Mouse (Mus musculus) midbrain, embryonic 10.5 days (tissue): ENCODE data around the gene Hspb8. TPM values are rescaled to one million over a fixed set of nuclear protein-coding genes. Genes with fewer than 3 reads are reported as not detected.
"Not testable (repeated sequence)": the region's sequence is repeated elsewhere in the genome, so short reads cannot be mapped to it uniquely, and the experiment has no call there.

Source experiments
- DNase-seq: peaks from one replicate; pipeline ENCODE4 v3.0.0-alpha.2; 2017; ENCODE audit warnings: low spot score
- H3K27ac ChIP-seq: fragments of 300-500 bp; sonication (generic); replicated peaks from 2 replicates; pipeline ENCODE4 v1.5.1; 2016; ENCODE audit warnings: mild to moderate bottlenecking
- H3K27me3 ChIP-seq: fragments of 300-500 bp; sonication (generic); 2 replicates; pipeline ENCODE4 v1.6.1; 2016; ENCODE audit warnings: low read depth, mild to moderate bottlenecking; ENCODE audit not compliant: poor library complexity, severe bottlenecking
- H3K36me3 ChIP-seq: fragments of 300-500 bp; sonication (generic); 2 replicates; pipeline ENCODE4 v1.6.1; 2016; ENCODE audit warnings: mild to moderate bottlenecking, moderate library complexity
- H3K4me1 ChIP-seq: fragments of 300-500 bp; sonication (generic); 2 replicates; pipeline ENCODE4 v1.6.1; 2016
- H3K4me3 ChIP-seq: fragments of 300-500 bp; sonication (generic); 2 replicates; pipeline ENCODE4 v1.5.1; 2016; ENCODE audit warnings: mild to moderate bottlenecking, moderate library complexity
- H3K9me3 ChIP-seq: fragments of 300-500 bp; sonication (generic); replicated peaks from 2 replicates; pipeline ENCODE4 v1.6.1; 2016; ENCODE audit warnings: mild to moderate bottlenecking
- WGBS: fragments of 180-500 bp; shearing (Covaris S2); methylation state at CpG from one replicate; pipeline ENCODE4 v1.1.7; 2016; 5-methylcytosine and 5-hydroxymethylcytosine counted together
- polyA plus RNA-seq: library from polyadenylated mRNA; unstranded; fragments of >200 nt; fragmentation: Nextera tagmentation; extraction: Ambion mirVana; gene quantifications from 2 replicates; pipeline ENCODE4 v1.2.1, GENCODE M21; 2016

Hspb8 gene
- polyA plus RNA-seq, 1 experiment from 2014 or later, result 6.9 TPM

DNA sequence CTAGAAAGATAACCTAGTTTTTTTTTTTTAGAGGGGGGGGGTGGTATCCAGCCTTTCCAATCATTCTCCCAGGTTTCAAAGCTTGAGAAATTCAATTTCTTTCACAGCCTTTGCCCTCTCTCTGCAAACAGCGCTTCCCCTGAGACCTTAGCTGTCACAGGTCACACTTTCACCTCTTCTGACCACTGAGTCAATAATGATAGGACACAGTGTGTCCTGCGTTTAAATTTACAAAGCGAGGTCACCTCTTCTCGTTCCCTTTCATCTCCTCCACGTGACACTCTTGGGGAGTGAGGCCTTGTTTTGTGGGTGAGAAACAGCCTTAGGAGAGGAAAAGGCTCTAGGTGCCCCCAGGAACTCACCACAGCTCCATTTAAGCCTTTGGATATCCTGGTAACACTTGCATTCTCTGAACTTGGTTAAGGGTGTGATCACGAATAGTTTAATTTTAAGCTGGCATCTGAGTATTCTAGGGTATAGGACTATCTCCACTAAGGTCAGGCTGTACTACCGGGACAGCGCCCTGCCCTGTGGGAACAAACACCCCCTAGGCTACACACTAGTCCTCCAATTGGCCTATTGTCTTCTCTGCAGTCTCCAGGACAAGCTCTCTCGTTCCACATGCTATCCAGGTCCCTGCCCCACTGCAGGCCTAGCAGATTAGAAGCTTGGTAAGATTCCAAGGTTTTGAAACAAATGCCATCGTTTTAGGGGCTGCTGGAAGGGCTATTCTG lies 23.1 kb upstream of the Hspb8 start:
- H3K27ac ChIP-seq, result no peak overlapping the region
- H3K27me3 ChIP-seq, result peaks cover 52% of the 10 kb centered on the region
- H3K4me3 ChIP-seq, result no peak overlapping the region
- WGBS, result 62% methylated on average over 10 of the region's 10 CpGs
- H3K9me3 ChIP-seq, result no peaks in the 10 kb centered on the region
- peaks cover 27% of the 10 kb centered on the region for H3K4me1 ChIP-seq
- peaks cover 61% of the 10 kb centered on the region for H3K36me3 ChIP-seq
- DNase-seq, result no peak

DNA sequence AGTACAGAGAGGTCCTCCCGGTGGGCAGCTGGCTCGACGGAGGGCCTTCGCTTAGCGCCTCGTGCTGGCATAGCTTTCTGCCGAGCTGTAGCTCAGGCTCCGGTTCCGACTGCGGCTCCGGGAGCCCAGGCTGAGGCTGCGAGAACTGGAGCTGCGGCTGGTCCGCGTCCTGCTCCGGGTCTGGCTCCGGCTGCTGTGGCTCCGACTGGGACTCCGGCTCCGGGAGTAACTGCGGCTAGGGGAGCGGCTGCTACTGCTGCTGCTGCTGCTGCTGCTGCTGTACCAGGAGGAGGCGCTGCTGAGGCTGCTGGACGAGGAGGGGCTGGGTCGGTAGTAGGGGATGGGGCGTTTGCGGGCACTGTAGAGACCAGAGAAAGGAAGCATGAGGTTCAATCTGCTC lies 21.9 kb upstream of the Hspb8 start:
- no peak overlapping the region for H3K4me3 ChIP-seq
- peak; percentile 40 for DNase-seq
- no peak overlapping the region for H3K27ac ChIP-seq
- peaks cover 56% of the 10 kb centered on the region for H3K36me3 ChIP-seq
- H3K4me1 ChIP-seq, result peaks cover 26% of the 10 kb centered on the region
- peaks cover 40% of the 10 kb centered on the region for H3K27me3 ChIP-seq
- 62% methylated on average over 27 of the region's 27 CpGs for WGBS
- no peaks in the 10 kb centered on the region for H3K9me3 ChIP-seq

DNA sequence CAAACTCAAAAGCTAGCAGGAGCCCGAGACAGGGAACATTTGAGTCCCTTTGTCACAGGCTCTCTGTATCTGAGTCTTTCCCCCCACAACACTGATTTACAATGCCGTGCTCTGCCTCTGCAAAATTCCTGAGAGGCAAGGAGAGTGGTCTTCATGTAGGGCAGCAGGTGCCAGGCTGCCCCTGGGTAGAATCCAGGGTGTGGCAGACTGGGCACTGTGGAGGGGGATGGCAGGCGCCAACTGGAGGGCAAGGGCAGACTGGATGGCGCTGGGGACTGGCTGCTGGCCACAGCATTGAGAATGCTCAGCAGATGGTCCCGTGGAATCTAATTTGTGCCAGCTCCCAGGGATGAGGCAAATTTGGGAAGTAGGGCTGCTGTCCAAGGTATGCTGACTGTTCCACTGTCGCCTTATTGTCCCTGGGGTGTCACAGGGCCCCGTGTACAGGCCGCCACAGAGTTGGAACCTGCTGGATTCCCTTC lies 20.8 kb upstream of the Hspb8 start:
- H3K36me3 ChIP-seq, result peaks cover 51% of the 10 kb centered on the region
- WGBS, result 78% methylated on average over 8 of the region's 8 CpGs
- no peak overlapping the region for H3K4me3 ChIP-seq
- no peaks in the 10 kb centered on the region for H3K9me3 ChIP-seq
- H3K27me3 ChIP-seq, result peaks cover 33% of the 10 kb centered on the region
- H3K4me1 ChIP-seq, result peaks cover 18% of the 10 kb centered on the region
- DNase-seq, result no peak
- peak overlapping the region; percentile 20; the same call in 1 of the 2 replicates for H3K27ac ChIP-seq

DNA sequence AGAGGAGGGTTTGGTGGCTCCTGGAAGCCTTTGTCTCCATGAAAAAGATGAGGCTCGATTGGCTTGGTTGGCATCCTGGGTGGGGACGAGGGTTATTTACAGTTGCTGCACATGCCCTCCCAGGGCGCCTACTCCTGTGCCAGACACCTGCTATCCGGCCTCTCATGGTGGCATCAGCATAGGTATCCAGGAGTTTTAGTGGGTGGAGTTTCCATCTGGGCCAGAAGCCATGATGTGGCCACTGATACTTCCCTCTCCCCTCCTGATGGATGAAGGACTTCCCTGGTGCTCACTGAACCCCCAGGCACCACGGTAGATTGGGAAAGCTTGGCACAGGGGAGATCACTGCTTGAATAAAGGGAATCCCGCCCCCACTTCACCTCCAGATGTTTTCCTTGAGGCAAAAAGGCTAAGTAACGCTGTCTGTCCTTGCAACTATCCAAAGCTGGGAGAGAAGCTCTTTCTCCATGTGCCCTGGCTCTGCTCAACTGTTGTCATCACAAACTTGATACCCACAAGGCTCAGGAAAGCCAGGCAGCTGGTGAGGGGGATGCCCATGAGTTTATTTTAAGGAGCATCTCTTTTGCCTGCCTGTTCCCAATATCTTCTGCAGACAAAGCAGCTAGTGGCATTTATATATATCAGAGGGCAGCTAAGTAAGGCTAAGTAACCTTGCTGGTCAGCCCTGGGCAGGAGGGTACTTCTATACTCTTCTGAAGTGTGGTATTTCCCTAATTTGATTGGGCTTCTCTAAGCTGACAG lies 20.2 kb upstream of the Hspb8 start:
- WGBS, result 85% methylated on average over 7 of the region's 7 CpGs
- Histone ChIP-seq H3K27ac (no peak overlapping the region), H3K36me3 (peaks cover 51% of the 10 kb centered on the region), H3K4me3 (no peak overlapping the region), H3K27me3 (peaks cover 28% of the 10 kb centered on the region), H3K9me3 (no peaks in the 10 kb centered on the region), H3K4me1 (peaks cover 18% of the 10 kb centered on the region)
- DNase-seq, result no peak

DNA sequence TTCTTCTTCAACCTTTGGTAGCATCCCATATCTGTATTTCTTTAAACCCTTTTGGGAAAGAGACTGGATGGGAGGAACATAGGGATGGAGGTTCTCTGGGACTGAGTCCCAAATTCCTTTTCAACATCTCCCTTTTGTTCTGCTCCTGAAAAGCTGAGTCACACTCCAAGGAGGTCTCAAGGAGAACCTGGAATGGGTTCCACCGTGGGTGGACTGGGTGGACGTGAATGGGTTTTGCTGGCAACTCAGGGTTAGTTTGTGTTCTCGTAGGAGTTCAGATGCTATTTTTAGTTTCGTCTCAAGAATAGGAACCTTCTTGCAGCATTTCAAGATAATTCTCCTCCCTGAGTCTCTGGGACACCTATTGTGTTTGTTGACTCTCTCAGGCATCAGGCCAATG lies 17.6 kb upstream of the Hspb8 start:
- H3K4me3 ChIP-seq, result no peak overlapping the region
- peaks cover 5% of the 10 kb centered on the region for H3K27me3 ChIP-seq
- 76% methylated on average over 4 of the region's 4 CpGs for WGBS
- no peak for DNase-seq
- H3K4me1 ChIP-seq, result peaks cover 15% of the 10 kb centered on the region
- H3K9me3 ChIP-seq, result no peaks in the 10 kb centered on the region
- peaks cover 35% of the 10 kb centered on the region for H3K36me3 ChIP-seq
- H3K27ac ChIP-seq, result no peak overlapping the region

DNA sequence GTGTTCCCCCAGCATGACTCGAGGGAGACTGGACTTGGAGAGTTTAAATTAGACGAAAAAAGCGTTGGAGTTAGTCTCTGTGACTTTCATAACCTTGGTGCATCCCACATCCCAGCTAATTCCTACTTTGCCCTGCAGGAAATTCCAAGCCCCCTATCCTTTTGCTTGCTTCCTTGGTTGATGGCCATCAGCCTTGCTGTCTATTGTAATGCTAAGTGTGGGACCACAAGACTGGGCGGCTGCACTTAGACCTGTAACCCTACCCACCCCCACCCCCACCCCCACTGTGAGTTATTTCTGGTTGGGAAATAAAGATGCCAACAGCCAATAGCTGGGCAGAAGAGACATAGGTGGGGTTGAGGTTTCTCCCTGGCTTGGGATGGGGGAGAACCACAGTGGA lies 15.7 kb upstream of the Hspb8 start:
- no peak for DNase-seq
- peaks cover 18% of the 10 kb centered on the region for H3K36me3 ChIP-seq
- no peaks in the 10 kb centered on the region for H3K27me3 ChIP-seq
- H3K4me3 ChIP-seq, result no peak overlapping the region
- WGBS, result 33% methylated on average over 4 of the region's 4 CpGs
- H3K27ac ChIP-seq, result peak overlapping the region; percentile 28; the same call in 1 of the 2 replicates
- no peaks in the 10 kb centered on the region for H3K9me3 ChIP-seq
- peaks cover 19% of the 10 kb centered on the region for H3K4me1 ChIP-seq

DNA sequence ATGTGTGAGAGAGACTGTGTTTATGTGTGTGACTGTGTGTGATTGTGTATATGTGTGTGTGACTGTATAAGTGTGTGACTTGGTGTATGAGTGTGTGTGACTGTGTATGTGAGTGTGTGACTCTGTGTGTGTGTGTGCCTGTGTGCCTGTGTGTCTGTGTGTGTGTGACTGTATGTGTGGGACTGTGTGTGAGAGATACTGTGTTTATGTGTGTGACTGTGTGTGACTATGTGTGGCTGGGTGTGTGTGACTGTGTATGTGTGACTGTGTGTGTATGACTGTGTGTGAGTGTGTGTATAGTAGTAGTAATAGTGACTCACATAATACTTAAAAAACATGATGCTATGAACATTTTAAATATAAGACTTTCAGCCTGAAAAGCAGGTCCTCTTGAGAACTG lies 13.5 kb upstream of the Hspb8 start:
- no peak for DNase-seq
- no peak overlapping the region for H3K27ac ChIP-seq
- H3K9me3 ChIP-seq, result no peaks in the 10 kb centered on the region
- peaks cover 23% of the 10 kb centered on the region for H3K4me1 ChIP-seq
- H3K36me3 ChIP-seq, result no peaks in the 10 kb centered on the region
- no peak overlapping the region for H3K4me3 ChIP-seq
- no peaks in the 10 kb centered on the region for H3K27me3 ChIP-seq

DNA sequence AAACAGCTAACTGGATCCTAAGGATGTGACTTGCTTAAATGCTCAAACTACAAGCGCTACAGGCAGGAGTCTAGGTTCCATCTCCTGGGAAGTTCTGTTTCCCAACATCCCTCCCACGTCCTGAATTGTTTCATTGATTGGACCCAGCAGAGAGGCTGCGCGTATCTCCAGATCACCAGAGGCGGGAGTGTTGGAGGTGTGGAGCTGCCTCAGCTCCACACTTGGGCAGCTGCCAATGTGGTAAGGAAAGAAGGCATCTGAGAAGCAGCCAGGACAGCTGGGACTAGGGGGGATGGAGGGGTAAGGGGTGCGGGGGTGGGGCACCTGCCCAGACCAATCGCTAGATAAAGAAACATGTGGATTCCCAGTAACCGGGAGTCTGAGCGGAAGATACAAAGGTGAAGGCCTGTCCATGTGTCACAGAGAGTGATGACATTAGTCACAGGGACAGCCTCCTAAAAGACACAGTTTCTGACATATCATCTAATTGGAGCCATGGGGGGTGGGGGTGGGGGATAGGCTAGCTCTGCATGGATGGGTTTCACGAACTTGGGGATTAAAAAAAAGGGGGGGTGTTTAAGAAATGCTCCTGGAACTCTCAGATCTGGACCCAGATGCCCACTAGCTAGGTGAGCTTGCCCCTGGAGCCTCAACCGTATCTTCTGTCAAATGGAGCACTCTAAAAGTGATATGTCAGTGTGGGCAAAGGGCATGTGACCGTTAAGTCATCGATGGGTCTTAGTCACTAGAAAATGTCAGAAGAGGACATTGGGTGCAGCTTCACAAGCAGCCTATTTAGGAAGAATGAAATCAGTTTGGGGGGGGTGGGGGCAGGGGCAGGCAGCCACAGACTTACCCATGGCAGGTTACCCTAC lies 12.5 kb upstream of the Hspb8 start:
- 80% methylated on average over 13 of the region's 13 CpGs for WGBS
- DNase-seq, result no peak
- H3K27ac ChIP-seq, result no peak overlapping the region

DNA sequence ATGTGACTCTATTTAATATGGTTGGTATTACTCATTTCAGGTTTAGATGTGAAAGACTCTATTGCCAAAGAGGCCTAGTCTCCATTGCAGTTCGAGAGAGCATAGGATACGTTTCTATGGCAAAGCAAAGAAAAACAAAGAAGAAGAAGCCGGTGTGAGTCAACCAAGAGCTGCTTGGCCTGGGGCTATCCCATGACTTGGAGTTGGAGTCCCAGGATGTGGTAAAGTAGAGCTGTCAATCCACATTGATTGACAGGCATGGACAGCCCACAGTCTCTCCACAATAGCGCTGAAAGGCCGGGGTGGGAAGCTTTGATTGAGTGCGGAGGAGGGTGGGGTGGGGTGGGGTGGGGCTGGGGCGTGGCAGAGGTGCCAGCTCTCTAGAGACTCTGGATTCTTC lies 10.2 kb upstream of the Hspb8 start:
- H3K36me3 ChIP-seq, result no peaks in the 10 kb centered on the region
- H3K9me3 ChIP-seq, result no peaks in the 10 kb centered on the region
- no peak overlapping the region for H3K27ac ChIP-seq
- 56% methylated on average over 7 of the region's 7 CpGs for WGBS
- no peak overlapping the region for H3K4me3 ChIP-seq
- no peaks in the 10 kb centered on the region for H3K27me3 ChIP-seq
- peaks cover 15% of the 10 kb centered on the region for H3K4me1 ChIP-seq
- no peak for DNase-seq

More for the DNA sequence above, 12.5 kb upstream of the Hspb8 start:
- Histone ChIP-seq H3K27me3 (no peaks in the 10 kb centered on the region), H3K4me3 (no peak overlapping the region), H3K9me3 (no peaks in the 10 kb centered on the region), H3K4me1 (peaks cover 23% of the 10 kb centered on the region), H3K36me3 (no peaks in the 10 kb centered on the region)

DNA sequence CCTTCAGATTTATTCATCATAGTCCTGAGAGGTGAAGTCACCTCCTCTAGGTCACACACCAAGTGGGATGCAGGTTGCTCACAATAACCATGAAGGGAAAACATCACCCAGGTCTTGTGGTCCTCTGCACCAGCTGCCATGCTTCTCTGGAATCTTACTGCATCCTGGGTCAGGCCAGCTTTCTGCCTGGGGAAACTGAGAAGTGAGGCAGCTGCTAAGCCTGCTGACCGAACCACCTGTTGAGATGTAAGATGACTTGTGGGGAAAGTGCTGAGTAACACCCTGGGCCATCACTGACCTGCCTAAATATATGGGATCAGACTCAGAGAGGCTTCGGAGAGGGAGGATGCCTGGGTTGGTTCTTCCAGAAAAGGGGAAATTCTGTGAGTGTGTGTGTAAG lies 4.0 kb upstream of the Hspb8 start:
- no peak for DNase-seq
- no peaks in the 10 kb centered on the region for H3K36me3 ChIP-seq
- 85% methylated on average over 2 of the region's 2 CpGs for WGBS
- no peaks in the 10 kb centered on the region for H3K9me3 ChIP-seq
- peaks cover 20% of the 10 kb centered on the region for H3K27me3 ChIP-seq
- no peak overlapping the region for H3K4me3 ChIP-seq
- H3K27ac ChIP-seq, result no peak overlapping the region
- peaks cover 16% of the 10 kb centered on the region for H3K4me1 ChIP-seq

DNA sequence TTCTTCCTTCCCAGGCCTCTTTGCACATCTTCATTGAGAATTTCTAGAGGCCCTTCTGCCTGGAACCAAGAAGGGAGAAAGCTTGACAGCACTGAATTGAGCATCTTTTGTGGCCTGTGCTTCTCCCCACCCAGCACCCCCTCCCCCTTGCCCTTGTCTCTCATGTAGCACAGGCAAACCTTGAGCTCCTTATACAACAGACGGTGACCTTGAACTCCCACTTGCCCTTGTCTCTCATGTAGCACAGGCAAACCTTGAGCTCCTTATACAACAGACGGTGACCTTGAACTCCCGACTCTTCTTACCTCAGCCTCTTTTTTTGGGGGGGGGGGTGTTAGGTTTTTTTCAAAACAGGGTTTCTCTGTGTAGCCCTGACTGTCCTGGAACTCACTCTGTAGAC lies 3.0 kb upstream of the Hspb8 start:
- not testable (repeated sequence) for DNase-seq, H3K9me3 ChIP-seq, H3K36me3 ChIP-seq, H3K4me3 ChIP-seq, H3K27ac ChIP-seq
- peaks cover 23% of the 10 kb centered on the region for H3K4me1 ChIP-seq
- 100% methylated on average over 3 of the region's 3 CpGs for WGBS
- peaks cover 24% of the 10 kb centered on the region for H3K27me3 ChIP-seq

DNA sequence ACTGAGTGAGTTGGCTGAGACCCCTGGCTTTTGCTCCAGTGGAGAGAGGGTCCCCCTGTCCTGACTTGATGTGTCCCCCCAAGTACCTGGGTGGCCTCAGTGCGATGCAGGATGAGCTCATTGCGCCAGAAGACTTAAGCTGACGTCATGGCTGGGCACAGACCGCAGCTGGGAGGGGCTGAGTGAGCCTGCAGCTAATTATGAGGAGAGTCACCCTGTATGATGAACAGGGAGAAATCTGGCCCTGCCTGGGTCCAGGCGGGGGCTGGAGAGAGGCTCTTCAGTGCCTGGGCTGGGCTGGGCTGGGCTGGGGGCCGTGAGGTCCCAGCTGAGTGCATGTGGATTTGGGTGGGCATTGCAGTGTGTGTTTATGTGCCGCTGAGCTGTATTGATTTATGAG lies 2.6 kb upstream of the Hspb8 start:
- Histone ChIP-seq H3K4me3 (no peak overlapping the region), H3K27ac (no peak overlapping the region), H3K27me3 (peaks cover 24% of the 10 kb centered on the region), H3K4me1 (peaks cover 27% of the 10 kb centered on the region), H3K36me3 (no peaks in the 10 kb centered on the region), H3K9me3 (no peaks in the 10 kb centered on the region)
- DNase-seq, result no peak
- 76% methylated on average over 7 of the region's 7 CpGs for WGBS
